Mouse (Mus musculus): ENCODE results near the gene Il9r. TPM values are rescaled to one million over a fixed set of nuclear protein-coding genes. Genes with fewer than 3 reads are reported as not detected.

Il9r gene
- total and polyA plus RNA-seq, 2 experiments from 2014 or later: not detected

DNA sequence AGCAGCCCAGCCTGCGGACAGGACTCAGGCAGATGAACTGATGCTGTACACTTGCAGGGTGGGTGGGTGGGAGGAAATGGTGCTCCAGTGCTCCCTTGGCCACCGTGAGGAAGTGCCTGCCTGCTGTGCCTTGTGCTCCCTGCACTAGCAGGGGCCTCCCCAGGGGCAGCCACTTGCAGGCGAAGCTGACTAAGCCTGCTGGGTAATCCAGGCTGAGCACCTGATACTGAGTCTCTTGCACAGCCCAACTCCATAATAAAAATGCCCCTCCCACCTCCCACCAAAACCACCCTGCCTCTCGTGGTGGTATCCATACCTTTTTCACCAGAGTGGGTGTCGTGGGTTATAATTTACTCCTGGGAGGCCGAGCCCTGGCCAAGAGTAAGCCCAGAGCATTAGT lies 849 bp downstream of the Il9r start:
- Histone ChIP-seq H3K27ac (ENCODE audit: low read depth, low read length) (no peak overlapping the region), H3K27me3 (ENCODE audit: insufficient read depth, low read length) (no peaks in the 10 kb centered on the region), H3K36me3 (ENCODE audit: insufficient read depth, low read length) (no peaks in the 10 kb centered on the region), H3K4me1 (ENCODE audit: insufficient read depth, low read length) (no peaks in the 10 kb centered on the region), H3K9ac (replicated peaks; ENCODE audit: low read length, poor library complexity, severe bottlenecking) (no peak overlapping the region), H3K9me3 (ENCODE audit: low read length) (no peaks in the 10 kb centered on the region), H3K4me2 (ENCODE audit: low read depth, low read length, poor library complexity, severe bottlenecking) (no peak overlapping the region), H3K4me3 (ENCODE audit: low read depth, low read length) (no peak overlapping the region)
- no peak for TF ChIP-seq CTCF (IDR thresholded peaks at IDR 0.05)
- ATAC-seq (ENCODE audit: low FRiP score) (no peak), DNase-seq (ENCODE audit: low spot score) (no peak)
- 46% methylated on average over 6 of the region's 6 CpGs for WGBS

GRCm38 (mm10) chr11:32198256-32198955 lies 1.7 kb downstream of the Il9r start:
- H3K4me1 ChIP-seq (ENCODE audit: insufficient read depth, low read length): no peaks in the 10 kb centered on the region

DNA sequence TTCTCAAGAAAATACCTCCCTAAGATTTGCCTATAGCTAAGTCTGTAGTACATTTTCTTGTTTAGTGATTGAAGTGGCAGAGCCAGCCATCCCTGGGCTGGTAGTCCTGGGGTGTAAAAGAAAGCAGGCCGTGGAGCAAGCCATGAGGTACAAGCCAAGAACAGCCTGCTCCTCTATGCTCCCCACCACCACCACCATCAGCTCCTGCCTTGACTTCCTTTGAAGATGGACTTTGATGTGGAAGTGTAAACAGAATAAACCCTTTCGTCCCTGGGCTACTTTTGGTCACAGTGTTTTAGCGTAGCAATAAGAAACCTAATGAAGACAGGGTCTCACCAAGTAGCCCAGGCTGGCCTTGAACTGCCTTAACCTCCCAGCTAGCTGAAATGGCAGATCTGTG lies 2.3 kb downstream of the Il9r start:
- no peak for DNase-seq (ENCODE audit: low spot score)
- Histone ChIP-seq H3K9me3 (ENCODE audit: low read length) (no peaks in the 10 kb centered on the region), H3K9ac (replicated peaks; ENCODE audit: low read length, poor library complexity, severe bottlenecking) (no peak overlapping the region), H3K4me1 (ENCODE audit: insufficient read depth, low read length) (no peaks in the 10 kb centered on the region), H3K4me2 (ENCODE audit: low read depth, low read length, poor library complexity, severe bottlenecking) (no peak overlapping the region), H3K27ac (ENCODE audit: low read depth, low read length) (no peak overlapping the region), H3K27me3 (ENCODE audit: insufficient read depth, low read length) (no peaks in the 10 kb centered on the region), H3K4me3 (ENCODE audit: low read depth, low read length) (no peak overlapping the region), H3K36me3 (ENCODE audit: insufficient read depth, low read length) (no peaks in the 10 kb centered on the region)
- no peak for ATAC-seq (ENCODE audit: low FRiP score)
- no peak for TF ChIP-seq CTCF (IDR thresholded peaks at IDR 0.05)
- WGBS: 50% methylated on average over 3 of the region's 3 CpGs

More at GRCm38 (mm10) chr11:32198256-32198955, 1.7 kb downstream of the Il9r start:
- Histone ChIP-seq H3K4me2 (ENCODE audit: low read depth, low read length, poor library complexity, severe bottlenecking) (no peak overlapping the region), H3K9me3 (ENCODE audit: low read length) (no peaks in the 10 kb centered on the region), H3K36me3 (ENCODE audit: insufficient read depth, low read length) (no peaks in the 10 kb centered on the region), H3K27ac (ENCODE audit: low read depth, low read length) (no peak overlapping the region), H3K9ac (replicated peaks; ENCODE audit: low read length, poor library complexity, severe bottlenecking) (no peak overlapping the region), H3K27me3 (ENCODE audit: insufficient read depth, low read length) (no peaks in the 10 kb centered on the region), H3K4me3 (ENCODE audit: low read depth, low read length) (no peak overlapping the region)
- 76% methylated on average over 13 of the region's 14 CpGs for WGBS
- DNase-seq (ENCODE audit: low spot score): no peak
- no peak for TF ChIP-seq CTCF (IDR thresholded peaks at IDR 0.05)
- ATAC-seq (ENCODE audit: low FRiP score): no peak

- Histone ChIP-seq H3K4me2 (ENCODE audit: low read depth, low read length, poor library complexity, severe bottlenecking) (no peak overlapping the region), H3K27me3 (ENCODE audit: insufficient read depth, low read length) (no peaks in the 10 kb centered on the region), H3K27ac (ENCODE audit: low read depth, low read length) (no peak overlapping the region), H3K9ac (replicated peaks; ENCODE audit: low read length, poor library complexity, severe bottlenecking) (no peak overlapping the region), H3K4me3 (ENCODE audit: low read depth, low read length) (no peak overlapping the region), H3K9me3 (ENCODE audit: low read length) (no peaks in the 10 kb centered on the region), H3K36me3 (ENCODE audit: insufficient read depth, low read length) (no peaks in the 10 kb centered on the region), H3K4me1 (ENCODE audit: insufficient read depth, low read length) (no peaks in the 10 kb centered on the region)
- TF ChIP-seq CTCF (IDR thresholded peaks at IDR 0.05): no peak
- 81% methylated on average over 6 of the region's 6 CpGs for WGBS
- ATAC-seq (ENCODE audit: low FRiP score) (no peak), DNase-seq (ENCODE audit: low spot score) (no peak)
These were observed 3.4 kb downstream of the Il9r start for GRCm38 (mm10) chr11:32196727-32197126.

- H3K4me2 ChIP-seq (ENCODE audit: low read depth, low read length, poor library complexity, severe bottlenecking): no peak overlapping the region
- no peak overlapping the region for H3K4me3 ChIP-seq (ENCODE audit: low read depth, low read length)
- WGBS: 30% methylated on average over 11 of the region's 11 CpGs
- ATAC-seq (ENCODE audit: low FRiP score): no peak
- no peak for TF ChIP-seq CTCF (IDR thresholded peaks at IDR 0.05)
- H3K9me3 ChIP-seq (ENCODE audit: low read length): no peaks in the 10 kb centered on the region
- no peaks in the 10 kb centered on the region for H3K27me3 ChIP-seq (ENCODE audit: insufficient read depth, low read length)
- H3K9ac ChIP-seq (replicated peaks; ENCODE audit: low read length, poor library complexity, severe bottlenecking): no peak overlapping the region
- H3K4me1 ChIP-seq (ENCODE audit: insufficient read depth, low read length): no peaks in the 10 kb centered on the region
- no peak for DNase-seq (ENCODE audit: low spot score)
- no peaks in the 10 kb centered on the region for H3K36me3 ChIP-seq (ENCODE audit: insufficient read depth, low read length)
- no peak overlapping the region for H3K27ac ChIP-seq (ENCODE audit: low read depth, low read length)
These were observed 4.1 kb downstream of the Il9r start for GRCm38 (mm10) chr11:32195867-32196540.

- no peak overlapping the region for H3K4me2 ChIP-seq (ENCODE audit: low read depth, low read length, poor library complexity, severe bottlenecking)
- no peak for TF ChIP-seq CTCF (IDR thresholded peaks at IDR 0.05)
- H3K9ac ChIP-seq (replicated peaks; ENCODE audit: low read length, poor library complexity, severe bottlenecking): no peak overlapping the region
- H3K27ac ChIP-seq (ENCODE audit: low read depth, low read length): no peak overlapping the region
- H3K27me3 ChIP-seq (ENCODE audit: insufficient read depth, low read length): no peaks in the 10 kb centered on the region
- 84% methylated on average over 5 of the region's 5 CpGs for WGBS
- H3K4me3 ChIP-seq (ENCODE audit: low read depth, low read length): no peak overlapping the region
- no peaks in the 10 kb centered on the region for H3K36me3 ChIP-seq (ENCODE audit: insufficient read depth, low read length)
- H3K9me3 ChIP-seq (ENCODE audit: low read length): no peaks in the 10 kb centered on the region
- ATAC-seq (ENCODE audit: low FRiP score) (no peak), DNase-seq (ENCODE audit: low spot score) (no peak)
- no peaks in the 10 kb centered on the region for H3K4me1 ChIP-seq (ENCODE audit: insufficient read depth, low read length)
These were observed 5.5 kb downstream of the Il9r start for GRCm38 (mm10) chr11:32194626-32195025.

Measured in midbrain, postnatal 0 days (tissue).